Mouse (Mus musculus): Measurements from ENCODE around the gene Tln2. TPM values are rescaled to one million over a fixed set of nuclear protein-coding genes. Genes with fewer than 3 reads are reported as not detected.
A peak's percentile ranks its signal among the peaks of the same experiment; 100 is the strongest.

The Tln2 gene
- polyA plus RNA-seq, 1 experiment from 2014 or later, result 21.1 TPM

- Histone ChIP-seq H3K9ac (no peak overlapping the region), H3K27me3 (no peaks in the 10 kb centered on the region), H3K27ac (no peak overlapping the region), H3K4me2 (no peak overlapping the region), H3K9me3 (replicated peaks) (no peaks in the 10 kb centered on the region), H3K4me3 (replicated peaks) (no peak overlapping the region), H3K4me1 (peaks cover 14% of the 10 kb centered on the region), H3K36me3 (no peaks in the 10 kb centered on the region)
- 77% methylated on average over 9 of the region's 9 CpGs for WGBS
- no peak for ATAC-seq (replicated peaks; ENCODE audit: low FRiP score)
Measured at GRCm38 (mm10) chr9:67384028-67384590, 175.4 kb downstream of the Tln2 start.

- peaks cover 14% of the 10 kb centered on the region for H3K4me1 ChIP-seq
- H3K4me3 ChIP-seq (replicated peaks), result no peak overlapping the region
- no peak overlapping the region for H3K9ac ChIP-seq
- peak overlapping the region; percentile 67; the same call in 1 of the 2 replicates for H3K27ac ChIP-seq
- H3K27me3 ChIP-seq, result no peaks in the 10 kb centered on the region
- 24% methylated on average over 5 of the region's 5 CpGs for WGBS
- no peaks in the 10 kb centered on the region for H3K36me3 ChIP-seq
- no peak overlapping the region for H3K4me2 ChIP-seq
- ATAC-seq (replicated peaks; ENCODE audit: low FRiP score), result no peak
- no peaks in the 10 kb centered on the region for H3K9me3 ChIP-seq (replicated peaks)
Measured at GRCm38 (mm10) chr9:67380095-67380494, 179.4 kb downstream of the Tln2 start.

GRCm38 (mm10) chr9:67378772-67379171, 180.7 kb downstream of the Tln2 start:
- no peak overlapping the region for H3K4me2 ChIP-seq
- peaks cover 14% of the 10 kb centered on the region for H3K4me1 ChIP-seq
- no peak overlapping the region for H3K27ac ChIP-seq
- H3K9ac ChIP-seq, result no peak overlapping the region
- 89% methylated on average over 5 of the region's 5 CpGs for WGBS
- no peak overlapping the region for H3K4me3 ChIP-seq (replicated peaks)
- ATAC-seq (replicated peaks; ENCODE audit: low FRiP score), result no peak
- no peaks in the 10 kb centered on the region for H3K27me3 ChIP-seq
- no peaks in the 10 kb centered on the region for H3K36me3 ChIP-seq
- H3K9me3 ChIP-seq (replicated peaks), result no peaks in the 10 kb centered on the region

GRCm38 (mm10) chr9:67368078-67368477, 191.4 kb downstream of the Tln2 start:
- Histone ChIP-seq H3K9ac (no peak overlapping the region), H3K4me3 (replicated peaks) (no peak overlapping the region), H3K4me1 (no peaks in the 10 kb centered on the region), H3K4me2 (no peak overlapping the region), H3K9me3 (replicated peaks) (no peaks in the 10 kb centered on the region), H3K27me3 (no peaks in the 10 kb centered on the region), H3K36me3 (0 out of 2 replicates have a peak, but pooled peaks cover 3% of the 10 kb centered on the region), H3K27ac (no peak overlapping the region)
- ATAC-seq (replicated peaks; ENCODE audit: low FRiP score), result no peak
- WGBS, result 95% methylated on average over 3 of the region's 3 CpGs

- Histone ChIP-seq H3K4me2 (no peak overlapping the region), H3K4me3 (replicated peaks) (no peak overlapping the region), H3K36me3 (0 out of 2 replicates have a peak, but pooled peaks cover 3% of the 10 kb centered on the region), H3K9ac (no peak overlapping the region), H3K9me3 (replicated peaks) (no peaks in the 10 kb centered on the region), H3K27ac (no peak overlapping the region), H3K27me3 (no peaks in the 10 kb centered on the region), H3K4me1 (no peaks in the 10 kb centered on the region)
- no peak for ATAC-seq (replicated peaks; ENCODE audit: low FRiP score)
- 89% methylated on average over 10 of the region's 10 CpGs for WGBS
Measured at GRCm38 (mm10) chr9:67362511-67362910, 197.0 kb downstream of the Tln2 start.

- Histone ChIP-seq H3K4me2 (no peak overlapping the region), H3K27ac (no peak overlapping the region), H3K4me1 (no peaks in the 10 kb centered on the region), H3K9me3 (replicated peaks) (no peaks in the 10 kb centered on the region), H3K4me3 (replicated peaks) (no peak overlapping the region), H3K27me3 (no peaks in the 10 kb centered on the region), H3K9ac (no peak overlapping the region), H3K36me3 (peaks cover 3% of the 10 kb centered on the region; the same call in 1 of the 2 replicates)
- WGBS, result 85% methylated on average over 2 of the region's 2 CpGs
- no peak for ATAC-seq (replicated peaks; ENCODE audit: low FRiP score)
Measured at GRCm38 (mm10) chr9:67362053-67362452, 197.4 kb downstream of the Tln2 start.

- Histone ChIP-seq H3K9me3 (replicated peaks) (no peaks in the 10 kb centered on the region), H3K9ac (no peak overlapping the region), H3K4me1 (no peaks in the 10 kb centered on the region), H3K27ac (no peak overlapping the region), H3K4me2 (no peak overlapping the region), H3K27me3 (no peaks in the 10 kb centered on the region), H3K4me3 (replicated peaks) (no peak overlapping the region), H3K36me3 (peaks cover 3% of the 10 kb centered on the region; the same call in 1 of the 2 replicates)
- WGBS, result 80% methylated on average over 5 of the region's 5 CpGs
- ATAC-seq (replicated peaks; ENCODE audit: low FRiP score), result no peak
Measured at GRCm38 (mm10) chr9:67361511-67361910, 198.0 kb downstream of the Tln2 start.

- H3K4me2 ChIP-seq, result no peak overlapping the region
- H3K36me3 ChIP-seq, result peaks cover 3% of the 10 kb centered on the region; the same call in 1 of the 2 replicates
- no peaks in the 10 kb centered on the region for H3K9me3 ChIP-seq (replicated peaks)
- WGBS, result 91% methylated on average over 14 of the region's 14 CpGs
- H3K27ac ChIP-seq, result no peak overlapping the region
- ATAC-seq (replicated peaks; ENCODE audit: low FRiP score), result no peak
- no peaks in the 10 kb centered on the region for H3K27me3 ChIP-seq
- no peak overlapping the region for H3K4me3 ChIP-seq (replicated peaks)
- H3K4me1 ChIP-seq, result no peaks in the 10 kb centered on the region
- H3K9ac ChIP-seq, result no peak overlapping the region
Measured at GRCm38 (mm10) chr9:67354356-67354755, 205.1 kb downstream of the Tln2 start.

GRCm38 (mm10) chr9:67353365-67353764, 206.1 kb downstream of the Tln2 start:
- H3K9ac ChIP-seq, result no peak overlapping the region
- ATAC-seq (replicated peaks; ENCODE audit: low FRiP score), result no peak
- H3K27ac ChIP-seq, result no peak overlapping the region
- no peaks in the 10 kb centered on the region for H3K27me3 ChIP-seq
- H3K9me3 ChIP-seq (replicated peaks), result no peaks in the 10 kb centered on the region
- H3K4me2 ChIP-seq, result no peak overlapping the region
- 77% methylated on average over 7 of the region's 7 CpGs for WGBS
- H3K4me3 ChIP-seq (replicated peaks), result no peak overlapping the region
- no peaks in the 10 kb centered on the region for H3K4me1 ChIP-seq
- peaks cover 3% of the 10 kb centered on the region; the same call in 1 of the 2 replicates for H3K36me3 ChIP-seq

- Histone ChIP-seq H3K4me3 (replicated peaks) (no peak overlapping the region), H3K27ac (no peak overlapping the region), H3K4me2 (no peak overlapping the region), H3K36me3 (0 out of 2 replicates have a peak, but pooled peaks cover 3% of the 10 kb centered on the region), H3K9me3 (replicated peaks) (no peaks in the 10 kb centered on the region), H3K9ac (no peak overlapping the region), H3K4me1 (no peaks in the 10 kb centered on the region), H3K27me3 (no peaks in the 10 kb centered on the region)
- ATAC-seq (replicated peaks; ENCODE audit: low FRiP score), result no peak
- 83% methylated on average over 7 of the region's 7 CpGs for WGBS
Measured at GRCm38 (mm10) chr9:67348983-67349382, 210.5 kb downstream of the Tln2 start.

- Histone ChIP-seq H3K9ac (no peak overlapping the region), H3K27me3 (no peaks in the 10 kb centered on the region), H3K4me2 (no peak overlapping the region), H3K27ac (no peak overlapping the region), H3K4me3 (replicated peaks) (no peak overlapping the region), H3K9me3 (replicated peaks) (no peaks in the 10 kb centered on the region), H3K36me3 (peaks cover 6% of the 10 kb centered on the region; the same call in 1 of the 2 replicates), H3K4me1 (no peaks in the 10 kb centered on the region)
- ATAC-seq (replicated peaks; ENCODE audit: low FRiP score), result no peak
- 95% methylated on average over 5 of the region's 5 CpGs for WGBS
Measured at GRCm38 (mm10) chr9:67347184-67347583, 212.3 kb downstream of the Tln2 start.

- H3K4me2 ChIP-seq, result no peak overlapping the region
- WGBS, result 87% methylated on average over 3 of the region's 3 CpGs
- no peaks in the 10 kb centered on the region for H3K36me3 ChIP-seq
- no peaks in the 10 kb centered on the region for H3K27me3 ChIP-seq
- no peak overlapping the region for H3K4me3 ChIP-seq (replicated peaks)
- ATAC-seq (replicated peaks; ENCODE audit: low FRiP score), result no peak
- no peak overlapping the region for H3K27ac ChIP-seq
- H3K9me3 ChIP-seq (replicated peaks), result no peaks in the 10 kb centered on the region
- no peak overlapping the region for H3K9ac ChIP-seq
- H3K4me1 ChIP-seq, result no peaks in the 10 kb centered on the region
Measured at GRCm38 (mm10) chr9:67331281-67331680, 228.2 kb downstream of the Tln2 start.

- no peak overlapping the region for H3K4me2 ChIP-seq
- no peak overlapping the region for H3K27ac ChIP-seq
- no peaks in the 10 kb centered on the region for H3K9me3 ChIP-seq (replicated peaks)
- no peak overlapping the region for H3K9ac ChIP-seq
- no peak overlapping the region for H3K4me3 ChIP-seq (replicated peaks)
- H3K36me3 ChIP-seq, result no peaks in the 10 kb centered on the region
- ATAC-seq (replicated peaks; ENCODE audit: low FRiP score), result no peak
- H3K27me3 ChIP-seq, result no peaks in the 10 kb centered on the region
- 86% methylated on average over 3 of the region's 3 CpGs for WGBS
- H3K4me1 ChIP-seq, result no peaks in the 10 kb centered on the region
Measured at GRCm38 (mm10) chr9:67328451-67328850, 231.1 kb downstream of the Tln2 start.

Data from kidney, embryonic 15.5 days (tissue).